Mouse (Mus musculus) stomach, embryonic 14.5 days (tissue): Measurements from ENCODE around the gene Klhdc10. TPM values are rescaled to one million over a fixed set of nuclear protein-coding genes. Genes with fewer than 3 reads are reported as not detected.
A peak's percentile ranks its signal among the peaks of the same experiment; 100 is the strongest.

Source experiments
- ATAC-seq: fragments of 200-750 bp; cut with Nextera tagmentation; 2 replicates; pipeline ENCODE4 v1.8.0; 2017; ENCODE audit warnings: low read depth, moderate TSS enrichment; ENCODE audit not compliant: insufficient number of reproducible peaks, insufficient read depth, low FRiP score
- H3K27ac ChIP-seq: fragments of 300-500 bp; sonication (generic); 2 replicates; pipeline ENCODE4 v1.5.1; 2014; ENCODE audit warnings: mild to moderate bottlenecking, low read length, moderate library complexity, mixed read lengths
- H3K27me3 ChIP-seq: fragments of 300-500 bp; sonication (generic); 2 replicates; pipeline ENCODE4 v1.6.1; 2014; ENCODE audit warnings: low read length, control low read depth, mixed read lengths; ENCODE audit not compliant: control insufficient read depth, insufficient read depth
- H3K36me3 ChIP-seq: fragments of 300-500 bp; sonication (generic); 2 replicates; pipeline ENCODE4 v1.6.1; 2014; ENCODE audit warnings: mild to moderate bottlenecking, control low read depth, low read length, moderate library complexity, mixed read lengths; ENCODE audit not compliant: control insufficient read depth, insufficient read depth
- H3K4me1 ChIP-seq: fragments of 300-500 bp; sonication (generic); 2 replicates; pipeline ENCODE4 v1.6.1; 2014; ENCODE audit warnings: low read length, control low read depth, mixed read lengths; ENCODE audit not compliant: control insufficient read depth, insufficient read depth
- H3K4me2 ChIP-seq: fragments of 300-500 bp; sonication (generic); replicated peaks from 2 replicates; pipeline ENCODE4 v1.6.1; 2014; ENCODE audit warnings: low read depth, low read length, control low read depth
- H3K4me3 ChIP-seq: fragments of 300-500 bp; sonication (generic); 2 replicates; pipeline ENCODE4 v1.5.1; 2014; ENCODE audit warnings: low read depth, low read length, control low read depth
- H3K9ac ChIP-seq: fragments of 300-500 bp; sonication (generic); replicated peaks from 2 replicates; pipeline ENCODE4 v1.6.1; 2014; ENCODE audit warnings: low read depth, mild to moderate bottlenecking, control low read depth, low read length, moderate library complexity, mixed read lengths
- H3K9me3 ChIP-seq: fragments of 300-500 bp; sonication (generic); 2 replicates; pipeline ENCODE4 v1.6.1; 2016; ENCODE audit warnings: low read depth, low read length, control low read depth; ENCODE audit not compliant: control insufficient read depth
- WGBS: fragments of 180-500 bp; shearing (Covaris S2); extraction: QIAGEN DNeasy Blood & Tissue Kit; methylation state at CpG from one replicate; pipeline ENCODE4 v1.1.7; 2014; 5-methylcytosine and 5-hydroxymethylcytosine counted together
- polyA plus RNA-seq: library from polyadenylated mRNA; unstranded; fragments of >200 nt; fragmentation: Nextera tagmentation; extraction: Ambion mirVana; gene quantifications from 2 replicates; pipeline ENCODE4 v1.2.1, GENCODE M21; 2014

Klhdc10 gene
- polyA plus RNA-seq, 1 experiment from 2014 or later, result 24.8 TPM

DNA sequence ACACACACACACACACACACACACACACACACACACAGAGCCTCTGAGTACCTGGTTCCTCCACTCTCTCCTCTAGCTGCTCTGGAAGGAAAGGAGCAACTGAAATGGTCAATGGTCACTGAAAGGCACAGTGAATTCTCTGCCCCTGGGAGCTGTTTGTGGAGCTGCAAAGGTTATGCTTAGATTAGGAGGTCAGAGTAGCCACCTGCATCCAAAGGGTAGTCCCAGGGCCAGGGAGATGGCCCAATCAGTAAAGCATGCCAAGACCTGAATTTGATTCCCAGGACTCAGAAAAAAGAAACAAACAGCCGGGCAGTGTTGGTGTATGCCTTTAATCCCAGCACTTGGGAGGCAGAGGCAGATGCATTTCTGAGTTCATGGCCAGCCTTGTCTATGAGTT lies 66.4 kb downstream of the Klhdc10 start:
- Histone ChIP-seq H3K9ac (no peak overlapping the region), H3K4me3 (no peak overlapping the region), H3K9me3 (no peaks in the 10 kb centered on the region), H3K27ac (no peak overlapping the region), H3K36me3 (no peaks in the 10 kb centered on the region), H3K4me1 (no peaks in the 10 kb centered on the region), H3K27me3 (no peaks in the 10 kb centered on the region), H3K4me2 (no peak overlapping the region)
- WGBS, result 39% methylated on average over 1 of the region's 1 CpGs
- no peak for ATAC-seq

DNA sequence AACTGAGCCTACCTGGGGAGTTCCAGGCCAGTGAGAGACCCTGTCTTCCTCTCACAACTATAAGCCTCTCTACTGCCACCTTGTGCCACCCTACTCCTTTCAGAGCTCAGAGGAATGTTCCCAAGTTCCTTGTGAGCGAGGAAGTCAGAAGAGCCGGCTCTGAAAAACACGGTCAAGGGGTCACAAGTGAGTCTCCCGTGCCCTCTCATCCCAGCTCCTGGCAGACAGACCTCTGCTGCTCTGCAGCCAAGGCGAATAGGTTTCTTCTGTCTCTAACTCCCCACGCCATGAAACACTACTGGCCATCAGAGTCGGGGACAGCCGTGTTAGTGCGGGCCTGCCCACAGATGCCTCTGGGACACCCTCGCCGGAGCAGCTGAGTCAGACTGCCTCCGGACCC lies 67.0 kb downstream of the Klhdc10 start:
- ATAC-seq, result no peak
- 57% methylated on average over 12 of the region's 12 CpGs for WGBS
- H3K27me3 ChIP-seq, result no peaks in the 10 kb centered on the region
- H3K4me2 ChIP-seq, result no peak overlapping the region
- no peaks in the 10 kb centered on the region for H3K9me3 ChIP-seq
- H3K4me1 ChIP-seq, result no peaks in the 10 kb centered on the region
- H3K9ac ChIP-seq, result no peak overlapping the region
- no peaks in the 10 kb centered on the region for H3K36me3 ChIP-seq
- H3K27ac ChIP-seq, result no peak overlapping the region
- H3K4me3 ChIP-seq, result no peak overlapping the region

DNA sequence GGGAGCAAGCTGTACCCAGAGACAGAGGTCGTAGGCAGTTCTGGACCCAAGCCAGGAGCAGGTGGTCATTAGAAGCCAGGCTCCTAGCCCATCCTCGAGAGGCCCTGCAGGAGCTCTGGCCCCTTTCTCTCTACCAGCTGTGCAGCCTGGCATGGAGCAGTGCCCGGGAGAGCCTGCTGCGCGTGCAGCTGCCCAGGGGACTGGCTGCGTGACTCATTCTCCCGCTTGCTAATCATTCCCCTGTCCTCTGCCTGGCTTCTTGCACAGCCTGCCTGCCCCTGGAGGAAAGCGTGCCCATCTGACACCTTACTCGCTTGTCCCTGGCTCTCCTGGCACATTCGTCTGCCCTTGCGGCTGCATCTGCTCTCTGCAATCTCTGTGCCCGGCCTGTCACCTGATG lies 67.7 kb downstream of the Klhdc10 start:
- H3K27ac ChIP-seq, result no peak overlapping the region
- H3K27me3 ChIP-seq, result no peaks in the 10 kb centered on the region
- no peaks in the 10 kb centered on the region for H3K36me3 ChIP-seq
- no peaks in the 10 kb centered on the region for H3K9me3 ChIP-seq
- no peak overlapping the region for H3K9ac ChIP-seq
- 85% methylated on average over 12 of the region's 12 CpGs for WGBS
- ATAC-seq, result no peak
- H3K4me3 ChIP-seq, result no peak overlapping the region
- no peak overlapping the region for H3K4me2 ChIP-seq
- no peaks in the 10 kb centered on the region for H3K4me1 ChIP-seq

DNA sequence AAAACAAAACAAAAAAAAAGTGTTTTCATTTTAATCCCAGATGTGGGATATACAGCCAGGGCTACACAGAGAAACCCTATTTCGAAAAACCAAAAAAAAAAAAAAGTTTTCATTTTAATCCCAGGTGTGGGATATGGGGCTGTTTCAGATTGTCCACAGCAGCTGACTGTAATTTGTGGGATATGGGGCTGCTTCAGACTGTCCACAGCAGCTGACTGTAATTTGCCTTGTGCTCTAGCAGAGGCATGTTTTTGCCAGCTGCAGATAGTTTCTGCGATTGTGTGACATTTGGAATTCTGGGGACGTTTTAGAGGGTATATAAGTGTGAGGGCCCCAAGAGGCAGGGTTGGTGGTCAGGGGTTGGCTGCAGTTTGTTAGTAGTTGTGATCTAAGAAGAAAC lies 70.0 kb downstream of the Klhdc10 start:
- 72% methylated on average over 3 of the region's 3 CpGs for WGBS
- Histone ChIP-seq H3K4me1 (peaks cover 7% of the 10 kb centered on the region), H3K27ac (no peak overlapping the region), H3K36me3 (no peaks in the 10 kb centered on the region), H3K4me2 (no peak overlapping the region), H3K9me3 (no peaks in the 10 kb centered on the region), H3K9ac (no peak overlapping the region), H3K4me3 (no peak overlapping the region), H3K27me3 (no peaks in the 10 kb centered on the region)
- ATAC-seq, result no peak

DNA sequence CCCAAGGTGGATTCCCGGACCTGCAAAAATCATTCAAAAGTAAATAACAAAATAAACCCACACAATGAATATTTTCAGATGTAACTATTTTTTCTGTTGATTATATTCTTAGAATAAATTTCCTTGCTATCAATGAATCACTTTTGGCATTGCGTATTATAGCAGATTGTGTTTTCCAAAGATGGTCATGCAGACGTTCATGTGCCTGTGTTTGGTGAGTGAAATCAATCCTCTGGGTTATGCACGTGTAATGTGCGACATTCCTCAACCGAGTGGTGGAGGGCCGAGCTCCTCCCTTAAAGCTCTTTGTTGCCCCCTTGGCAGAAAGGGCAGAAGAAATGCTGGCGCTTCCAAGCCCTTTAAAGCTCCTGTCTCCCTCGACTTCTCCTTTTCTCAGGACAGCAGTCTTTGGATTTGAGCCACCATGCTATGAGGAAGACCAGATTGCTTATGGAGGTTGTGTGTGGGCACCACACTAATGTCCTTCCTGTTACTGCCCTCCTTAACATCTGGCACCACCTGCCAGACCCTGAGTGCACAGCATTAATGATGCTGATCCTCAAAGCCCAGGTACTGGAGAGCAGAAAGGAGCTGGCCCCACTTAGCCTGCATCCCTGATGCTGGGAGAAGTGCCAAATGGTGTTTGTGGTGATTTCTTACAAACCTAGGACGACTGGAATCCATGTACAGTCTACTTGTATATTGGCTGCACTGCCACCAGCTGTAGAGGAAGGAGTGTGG lies 74.5 kb downstream of the Klhdc10 start:
- Histone ChIP-seq H3K4me3 (no peak overlapping the region), H3K36me3 (peaks cover 16% of the 10 kb centered on the region; the same call in 1 of the 2 replicates), H3K4me2 (no peak overlapping the region), H3K9ac (no peak overlapping the region), H3K27me3 (no peaks in the 10 kb centered on the region), H3K9me3 (no peaks in the 10 kb centered on the region), H3K27ac (no peak overlapping the region), H3K4me1 (peaks cover 16% of the 10 kb centered on the region)
- no peak for ATAC-seq
- WGBS, result 42% methylated on average over 10 of the region's 10 CpGs

DNA sequence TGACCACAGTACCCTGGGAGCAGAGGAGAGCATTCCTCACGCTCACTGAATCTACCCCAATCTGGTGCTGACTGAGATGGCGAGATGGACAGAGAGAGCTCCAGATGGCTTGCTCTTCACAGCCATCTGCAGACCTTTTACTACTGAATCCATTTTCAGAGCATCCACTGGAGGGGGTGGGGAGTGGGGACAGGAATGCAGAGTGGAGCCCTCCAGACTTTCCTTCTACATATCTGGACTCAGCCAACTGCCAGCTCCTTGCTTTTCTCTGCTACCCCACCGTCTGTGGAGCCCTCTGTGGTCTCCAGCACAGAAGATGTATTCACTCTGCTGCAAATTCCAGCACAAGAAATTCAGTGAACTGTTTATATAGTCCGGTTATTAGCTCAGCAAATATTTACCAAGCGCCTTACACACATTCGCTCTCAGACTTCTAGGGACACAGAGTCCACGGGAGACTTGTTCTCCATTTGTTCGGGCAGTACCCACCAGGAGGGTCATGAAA lies 75.6 kb downstream of the Klhdc10 start:
- Histone ChIP-seq H3K9me3 (no peaks in the 10 kb centered on the region), H3K4me2 (no peak overlapping the region), H3K27ac (peak overlapping the region; percentile 48; the same call in 1 of the 2 replicates), H3K9ac (no peak overlapping the region), H3K4me3 (no peak overlapping the region), H3K27me3 (no peaks in the 10 kb centered on the region), H3K4me1 (peaks cover 16% of the 10 kb centered on the region), H3K36me3 (peaks cover 22% of the 10 kb centered on the region)
- WGBS, result 43% methylated on average over 8 of the region's 8 CpGs
- ATAC-seq, result peak; percentile 77

DNA sequence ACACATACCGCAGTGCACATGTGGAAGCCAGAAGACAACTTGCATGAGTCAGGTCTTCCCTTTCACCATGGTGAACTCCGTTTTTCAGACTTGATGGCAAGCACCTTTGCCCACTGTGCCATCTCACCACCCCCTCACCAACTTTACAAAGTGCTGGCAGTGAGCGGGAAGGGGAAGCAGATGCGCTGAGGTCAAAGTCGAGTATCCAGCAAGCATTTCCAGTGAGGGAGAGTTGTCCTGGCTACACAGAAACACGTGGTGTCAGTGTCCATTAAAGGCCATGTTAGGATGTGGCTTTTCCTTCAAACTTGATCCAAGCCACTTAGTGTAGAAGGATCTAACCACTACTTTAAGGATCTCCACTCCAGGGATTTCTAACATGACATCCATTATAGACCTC lies 76.1 kb downstream of the Klhdc10 start:
- ATAC-seq, result no peak
- Histone ChIP-seq H3K27me3 (no peaks in the 10 kb centered on the region), H3K36me3 (peaks cover 26% of the 10 kb centered on the region), H3K4me2 (no peak overlapping the region), H3K9ac (no peak overlapping the region), H3K4me3 (no peak overlapping the region), H3K4me1 (peaks cover 16% of the 10 kb centered on the region), H3K9me3 (no peaks in the 10 kb centered on the region), H3K27ac (no peak overlapping the region)
- 75% methylated on average over 6 of the region's 6 CpGs for WGBS

DNA sequence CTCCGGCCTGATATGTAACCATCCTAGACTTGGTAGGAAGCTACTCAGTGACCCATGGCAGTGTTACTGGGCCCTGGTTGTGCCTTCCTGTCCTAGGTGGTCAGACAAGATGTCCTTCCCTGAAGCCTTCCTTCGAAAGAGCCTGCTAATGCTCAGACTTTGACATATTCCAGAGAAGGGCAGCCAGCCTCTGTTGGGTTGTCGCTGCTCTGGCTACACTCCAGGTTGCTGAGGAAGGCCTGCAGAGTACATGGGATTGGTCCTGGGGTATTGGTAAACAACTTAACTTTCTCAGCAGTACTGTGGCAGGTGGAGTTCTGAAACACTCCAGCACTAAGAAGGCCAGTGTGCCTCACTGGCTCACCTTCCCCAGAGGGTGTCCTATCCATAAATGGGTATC lies 77.8 kb downstream of the Klhdc10 start:
- peaks cover 16% of the 10 kb centered on the region for H3K4me1 ChIP-seq
- H3K4me3 ChIP-seq, result no peak overlapping the region
- no peaks in the 10 kb centered on the region for H3K9me3 ChIP-seq
- H3K27me3 ChIP-seq, result no peaks in the 10 kb centered on the region
- 77% methylated on average over 3 of the region's 3 CpGs for WGBS
- H3K4me2 ChIP-seq, result no peak overlapping the region
- no peak for ATAC-seq
- H3K9ac ChIP-seq, result no peak overlapping the region
- H3K27ac ChIP-seq, result no peak overlapping the region
- peaks cover 37% of the 10 kb centered on the region for H3K36me3 ChIP-seq

DNA sequence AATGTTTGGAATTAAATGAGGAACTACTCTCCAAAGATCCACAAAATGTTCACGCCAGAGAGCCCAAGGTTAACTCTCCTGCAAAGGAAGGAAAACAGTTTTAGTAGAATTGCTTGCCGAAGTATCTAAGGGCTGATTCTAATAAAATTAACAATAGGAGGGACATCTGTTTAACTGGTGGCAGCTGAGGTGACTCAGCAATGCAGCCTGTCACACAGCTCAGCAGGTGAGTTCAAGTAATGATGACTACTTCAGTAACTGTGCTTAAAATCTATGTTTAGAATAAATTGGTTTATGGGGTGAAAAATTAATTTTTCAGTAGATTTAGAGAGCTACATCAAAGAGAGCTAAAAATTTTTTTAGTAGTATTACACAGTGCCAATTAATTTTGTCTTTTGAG lies 81.2 kb downstream of the Klhdc10 start:
- 88% methylated on average over 2 of the region's 2 CpGs for WGBS
- Histone ChIP-seq H3K27ac (no peak overlapping the region), H3K4me2 (no peak overlapping the region), H3K4me1 (no peaks in the 10 kb centered on the region; the same call in 1 of the 2 replicates), H3K4me3 (no peak overlapping the region), H3K27me3 (no peaks in the 10 kb centered on the region), H3K9ac (no peak overlapping the region), H3K9me3 (no peaks in the 10 kb centered on the region), H3K36me3 (peaks cover 65% of the 10 kb centered on the region)
- no peak for ATAC-seq
